Mouse (Mus musculus): Measurements from ENCODE around the gene Atp6v0e. TPM values are rescaled to one million over a fixed set of nuclear protein-coding genes. Genes with fewer than 3 reads are reported as not detected.

Atp6v0e gene
- total RNA-seq, 2 experiments from 2014 or later = 54.0 to 54.7 TPM

GRCm38 (mm10) chr17:26681276-26681675 is 18.2 kb downstream of the Atp6v0e start:
- DNase-seq (ENCODE audit: low spot score in 2 of 2) = no peak

DNA sequence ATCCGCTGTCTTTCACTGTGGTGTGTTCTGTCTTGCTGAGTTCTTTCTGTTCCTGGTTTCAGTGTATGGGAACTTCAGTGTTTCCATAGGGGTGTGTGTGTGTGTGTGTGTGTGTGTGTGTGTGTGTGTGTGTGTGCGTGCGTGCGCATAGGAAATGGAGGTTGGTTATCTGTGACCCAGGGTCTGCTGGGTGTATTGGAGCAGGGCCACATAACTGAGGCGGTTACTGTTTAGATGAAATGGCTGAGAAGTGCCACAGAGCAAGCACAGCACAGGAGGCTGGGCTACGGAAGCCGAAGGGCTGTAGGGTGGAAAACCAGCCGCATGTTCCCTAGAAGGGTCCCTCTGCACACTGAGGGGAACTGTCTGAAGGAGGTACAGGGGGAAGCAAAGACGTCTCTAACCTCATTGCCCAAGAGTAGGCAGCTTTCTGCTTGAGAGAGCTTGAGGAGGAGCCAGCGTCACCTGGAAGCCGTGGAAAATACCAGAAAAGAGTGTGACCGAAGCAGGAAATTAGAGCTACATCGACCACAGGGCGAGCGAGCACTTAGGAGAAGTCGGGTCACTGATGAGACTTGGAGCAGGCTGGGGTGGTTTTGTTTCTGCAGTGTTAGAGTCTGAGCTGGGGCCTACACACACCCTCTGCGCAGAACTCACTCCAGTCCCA is 23.4 kb downstream of the Atp6v0e start:
- no peak for DNase-seq (ENCODE audit: low spot score in 2 of 2)

DNA sequence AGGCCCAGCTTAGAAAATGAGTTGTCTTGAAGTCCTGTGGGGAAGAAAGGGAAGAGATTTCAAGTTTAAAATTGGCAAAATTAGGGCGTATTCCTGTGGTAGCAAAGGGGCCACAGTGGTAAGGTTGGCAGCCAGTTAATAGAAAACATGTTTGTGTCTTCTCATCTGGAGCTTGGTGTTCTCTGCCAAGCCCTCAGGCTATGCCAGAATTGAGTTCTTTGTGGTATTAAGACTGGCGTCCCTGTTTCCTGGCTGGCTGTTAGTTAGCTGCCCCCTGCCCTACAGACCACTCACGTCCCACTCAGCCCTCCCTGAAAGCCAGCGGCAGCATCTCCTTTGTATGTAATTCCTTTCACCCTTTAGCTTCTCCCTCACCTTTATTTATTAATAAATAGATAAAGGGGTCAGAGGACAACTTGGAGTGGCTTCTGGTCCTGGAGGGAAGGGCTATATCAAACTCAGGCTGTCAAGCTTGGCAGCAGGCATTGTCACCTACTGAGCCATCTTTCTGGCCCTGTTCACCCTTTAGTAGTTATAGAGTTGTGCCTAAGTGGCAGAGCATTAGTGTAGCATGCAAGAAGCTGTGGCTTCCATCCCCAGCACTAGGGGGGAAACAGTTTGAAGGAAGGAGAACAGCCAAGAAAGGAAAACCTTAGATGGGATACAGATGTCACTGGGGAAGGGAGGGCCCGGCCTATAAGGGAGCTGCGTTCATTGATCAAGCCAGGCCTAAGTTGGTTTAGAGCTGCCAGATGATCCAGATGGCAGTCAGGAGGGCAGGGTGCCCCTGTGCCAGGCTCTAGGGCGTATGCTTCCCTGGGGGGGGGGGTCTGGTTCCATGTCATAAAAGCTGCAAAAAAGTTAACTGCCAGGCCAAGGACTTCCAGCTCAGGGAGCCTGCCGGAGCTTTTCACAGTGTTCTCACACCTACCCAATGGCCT is 26.0 kb downstream of the Atp6v0e start:
- DNase-seq (ENCODE audit: low spot score in 2 of 2) = no peak

DNA sequence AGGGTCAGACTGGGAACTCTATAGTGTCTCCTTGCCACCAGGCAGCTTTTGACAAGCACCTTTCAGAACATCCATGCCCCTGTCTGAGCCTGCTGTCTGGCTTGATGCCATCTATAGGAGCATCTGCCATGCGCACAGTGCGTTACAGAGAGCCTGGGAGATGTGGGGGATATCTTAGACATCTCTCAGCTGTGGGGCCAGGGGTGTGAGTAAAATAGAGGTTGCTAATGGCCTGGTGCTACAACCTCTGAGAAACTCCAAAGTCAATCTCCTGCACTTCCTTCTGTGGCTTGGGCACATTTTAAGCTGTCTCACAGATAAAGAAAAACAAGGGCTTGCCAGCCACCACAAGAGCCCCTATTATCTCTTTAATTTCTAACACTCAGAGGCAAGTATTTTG is 26.8 kb downstream of the Atp6v0e start:
- DNase-seq (ENCODE audit: low spot score in 2 of 2) = no peak

- no peak for DNase-seq (ENCODE audit: low spot score in 2 of 2)
These were observed 27.2 kb downstream of the Atp6v0e start for GRCm38 (mm10) chr17:26690236-26690635.

GRCm38 (mm10) chr17:26691110-26691509 is 28.1 kb downstream of the Atp6v0e start:
- no peak for DNase-seq (ENCODE audit: low spot score in 2 of 2)

DNA sequence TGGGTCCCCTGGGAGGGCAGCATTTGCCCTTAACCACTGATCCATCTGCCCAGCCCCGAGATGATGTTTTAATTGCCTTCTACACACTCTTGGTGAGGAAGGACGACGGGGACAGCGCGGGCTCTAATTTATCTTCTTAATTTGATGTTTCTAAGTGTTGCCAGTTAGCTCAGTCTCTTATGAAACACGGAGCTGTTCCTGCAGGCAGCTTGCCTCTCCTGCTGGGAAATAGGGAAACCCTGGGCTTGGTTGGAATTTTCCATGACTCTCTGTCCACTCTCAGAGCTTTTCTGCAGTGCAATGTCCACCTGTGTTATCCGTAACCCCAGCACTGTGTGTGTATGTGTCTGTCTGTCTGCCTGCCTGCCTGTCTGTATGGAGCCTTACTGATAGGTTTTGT is 30.4 kb downstream of the Atp6v0e start:
- DNase-seq (ENCODE audit: low spot score in 2 of 2) = no peak

GRCm38 (mm10) chr17:26694171-26694570 is 31.1 kb downstream of the Atp6v0e start:
- DNase-seq (ENCODE audit: low spot score in 2 of 2) = no peak

- no peak for DNase-seq (ENCODE audit: low spot score in 2 of 2)
These were observed 32.2 kb downstream of the Atp6v0e start for GRCm38 (mm10) chr17:26695193-26695592.

- no peak for DNase-seq (ENCODE audit: low spot score in 2 of 2)
These were observed 35.8 kb downstream of the Atp6v0e start for GRCm38 (mm10) chr17:26698846-26699245.

- DNase-seq (ENCODE audit: low spot score in 2 of 2) = no peak
These were observed 37.0 kb downstream of the Atp6v0e start for GRCm38 (mm10) chr17:26699819-26700616.

DNA sequence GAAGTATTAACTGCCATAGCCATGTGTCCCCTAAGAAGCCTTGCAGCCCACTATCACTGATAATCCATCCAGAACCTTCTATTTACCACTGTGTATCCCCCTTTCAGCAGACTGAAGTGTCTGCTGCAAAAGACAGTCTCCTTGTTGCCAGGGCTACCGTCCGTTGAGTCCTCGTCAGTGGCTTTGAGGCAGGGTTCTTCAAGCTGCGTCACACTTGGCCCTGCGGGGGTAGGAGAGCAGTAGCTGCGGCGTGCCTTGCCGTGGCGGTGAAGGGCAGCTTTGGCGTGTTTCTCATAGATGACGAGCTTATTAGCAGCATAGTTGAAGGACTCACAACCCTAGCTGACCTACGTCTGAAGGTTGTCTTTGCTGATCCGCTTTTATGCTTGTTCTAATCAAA is 38.5 kb downstream of the Atp6v0e start:
- no peak for DNase-seq (ENCODE audit: low spot score in 2 of 2)

DNA sequence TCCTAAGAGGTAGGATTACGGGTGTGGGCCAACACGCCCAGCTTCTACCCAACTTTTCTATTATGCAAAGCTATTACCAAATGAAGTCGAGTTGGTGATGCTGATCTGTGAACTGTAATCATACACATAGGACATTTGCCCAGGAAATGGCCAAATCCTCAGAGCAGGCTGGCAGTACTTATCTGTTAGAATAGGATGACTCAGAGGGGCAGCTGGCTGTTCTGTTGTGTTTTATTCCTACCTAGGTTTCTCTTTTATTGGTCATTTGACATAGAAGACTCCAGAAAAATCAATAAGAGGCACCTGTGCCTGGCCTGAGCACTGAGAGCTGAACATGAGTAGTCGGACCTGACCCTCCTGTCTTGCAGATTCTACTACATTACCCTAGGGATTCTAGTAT is 39.6 kb downstream of the Atp6v0e start:
- DNase-seq (ENCODE audit: low spot score in 2 of 2) = no peak

DNA sequence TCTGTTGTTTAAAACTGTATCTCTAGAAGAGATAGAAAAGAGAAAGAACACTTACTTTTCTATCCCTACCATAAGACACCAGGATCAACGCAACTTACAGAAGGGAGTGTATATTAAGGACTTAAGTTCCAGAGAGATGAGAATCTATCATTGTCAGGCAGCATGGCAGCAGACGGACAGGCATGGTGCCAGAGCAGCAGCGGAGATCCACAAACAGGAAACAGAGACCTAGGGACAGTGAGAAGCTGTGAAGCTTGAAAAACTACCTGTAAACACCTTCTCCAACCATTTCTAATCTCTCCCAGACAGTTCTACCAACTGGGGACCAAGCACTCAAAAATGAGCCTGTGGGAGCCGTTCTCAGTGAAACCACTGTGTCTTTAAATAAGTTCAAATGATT is 40.6 kb downstream of the Atp6v0e start:
- DNase-seq (ENCODE audit: low spot score in 2 of 2) = no peak

DNA sequence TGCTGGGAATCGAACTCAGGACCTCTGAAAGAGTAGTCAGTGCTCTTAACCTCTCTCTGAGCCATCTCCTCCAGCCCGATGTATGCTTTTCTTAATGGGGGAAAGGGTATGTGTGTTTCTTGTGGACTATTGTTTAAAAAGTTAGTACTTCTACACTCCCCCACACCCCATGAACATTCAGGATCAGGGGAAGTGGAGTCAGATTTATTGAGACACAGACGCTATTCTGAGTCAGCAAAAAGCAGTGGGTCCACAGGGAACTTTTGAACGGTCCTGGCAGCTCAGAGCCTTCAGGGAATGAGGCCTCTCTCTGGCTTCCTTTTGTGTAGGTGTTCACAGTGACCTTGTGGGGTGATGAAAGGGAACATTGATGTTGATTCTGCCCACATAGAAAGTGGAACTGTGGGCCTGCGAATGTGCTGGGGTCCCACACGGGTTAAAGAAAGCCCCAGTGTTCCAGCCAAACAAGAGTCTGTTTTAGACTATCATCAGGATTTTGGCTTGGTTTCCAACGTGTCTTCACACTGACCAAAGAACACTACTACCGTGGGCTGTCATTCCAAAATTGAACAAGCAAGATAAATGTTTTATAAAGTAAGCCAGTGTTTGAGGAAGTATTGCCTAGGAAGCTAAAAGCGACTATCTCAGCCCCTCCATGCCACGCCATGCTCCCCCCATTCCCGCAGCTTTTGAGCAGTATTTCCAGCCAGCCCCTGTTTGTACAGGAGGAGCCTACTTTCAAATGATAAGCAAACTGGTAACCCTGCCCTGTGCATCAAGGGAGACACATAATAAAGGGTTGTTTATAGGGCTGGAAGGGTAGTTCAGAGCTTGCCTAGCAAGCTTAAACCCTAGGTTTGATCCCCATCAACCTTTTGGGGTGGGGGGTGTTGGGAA is 42.7 kb downstream of the Atp6v0e start:
- no peak for DNase-seq (ENCODE audit: low spot score in 2 of 2)

DNA sequence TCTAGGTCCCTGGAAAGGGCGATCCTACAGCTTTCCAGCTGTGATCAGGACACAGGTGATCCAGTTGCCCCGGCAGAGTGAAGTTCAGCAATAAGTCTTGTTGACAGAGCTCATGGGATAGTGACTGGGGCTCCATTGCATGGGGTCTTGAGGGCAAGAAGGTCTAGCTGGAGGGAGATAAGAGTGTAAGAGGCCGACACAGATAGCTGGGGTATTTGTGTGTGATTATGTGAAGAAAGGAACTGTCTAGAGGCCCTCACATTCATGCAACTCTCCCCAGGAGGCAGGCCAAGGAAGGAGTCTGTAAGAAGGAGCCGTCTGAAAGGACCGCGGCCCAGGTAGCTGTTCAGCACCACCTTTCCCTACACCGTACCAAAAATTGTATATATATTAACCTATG is 44.0 kb downstream of the Atp6v0e start:
- no peak for DNase-seq (ENCODE audit: low spot score in 2 of 2)

DNA sequence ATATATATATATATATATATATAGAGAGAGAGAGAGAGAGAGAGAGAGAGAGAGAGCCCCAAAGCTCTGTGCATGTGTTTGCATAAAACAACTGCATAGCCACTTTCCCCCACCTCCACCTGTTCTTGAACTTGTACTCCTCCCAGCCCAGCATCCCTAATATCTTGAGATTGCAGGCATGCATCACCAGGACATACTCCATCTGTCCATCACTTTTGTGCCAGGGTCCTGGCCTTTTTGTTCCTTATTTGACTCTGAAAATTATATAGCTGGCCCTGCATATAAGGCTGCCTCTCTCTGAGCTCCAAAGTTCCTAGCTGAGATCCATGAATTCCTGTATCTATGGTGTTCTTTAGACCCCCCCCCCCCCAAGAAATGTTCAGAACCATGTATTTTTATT is 45.5 kb downstream of the Atp6v0e start:
- no peak for DNase-seq (ENCODE audit: low spot score in 2 of 2)

DNA sequence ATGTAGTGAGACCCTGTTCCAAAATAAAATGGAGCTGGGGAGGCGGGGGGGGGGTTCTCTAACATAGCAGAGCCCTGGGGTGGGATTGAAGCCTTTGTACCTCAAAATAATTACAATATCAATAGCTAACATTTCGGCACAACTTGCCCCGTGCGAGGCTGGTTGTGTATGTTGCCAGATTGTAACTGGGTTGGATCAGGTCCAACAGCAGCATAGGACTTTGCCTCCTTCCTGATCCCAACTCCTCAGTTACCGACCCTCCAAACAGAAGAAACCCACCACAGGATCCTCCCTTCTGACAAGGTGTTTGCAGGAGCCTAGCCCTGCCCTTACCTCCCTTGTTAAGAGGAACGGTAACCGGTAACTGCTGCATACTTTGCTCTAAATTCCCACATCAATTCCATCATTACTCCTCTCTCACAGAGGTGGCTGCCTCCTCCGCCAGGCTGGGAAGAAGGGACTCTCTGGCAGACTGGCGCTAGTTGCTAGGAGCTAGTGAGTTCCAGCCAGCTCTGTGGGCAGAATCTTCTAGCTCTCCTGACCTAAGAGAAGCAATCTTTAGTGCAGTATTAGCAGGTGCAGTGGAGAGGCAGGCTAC is 46.1 kb downstream of the Atp6v0e start:
- no peak for DNase-seq (ENCODE audit: low spot score in 2 of 2)

DNA sequence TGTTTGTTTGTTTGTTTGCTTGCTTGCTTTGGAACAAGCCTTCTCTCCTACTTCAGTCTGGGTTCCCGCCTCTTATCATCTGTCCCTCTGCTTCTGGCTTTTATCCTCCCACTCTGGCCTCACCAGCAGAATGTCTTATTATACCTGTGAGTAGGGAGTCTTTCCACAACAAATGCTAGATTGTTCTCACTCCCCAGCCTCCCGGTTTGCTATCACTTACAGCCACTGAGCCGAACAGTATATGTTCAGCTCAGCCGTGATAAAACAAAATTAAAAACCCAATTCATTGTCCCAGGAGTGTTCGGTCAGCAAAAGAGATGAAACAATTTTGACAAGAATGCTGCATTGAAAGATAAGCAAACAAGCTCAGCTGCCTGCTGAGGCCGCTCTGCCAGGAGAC is 47.0 kb downstream of the Atp6v0e start:
- no peak for DNase-seq (ENCODE audit: low spot score in 2 of 2)

- peak; percentile 96 to 99 for DNase-seq (ENCODE audit: low spot score in 2 of 2)
These were observed 52.3 kb downstream of the Atp6v0e start, which contains the start of gene Crebrf for GRCm38 (mm10) chr17:26715271-26715758. Gene Crebrf (plus strand): TSS chr17:26715650.
